Mouse (Mus musculus) G1E (cell line): Measurements from ENCODE around the gene Gucd1.

Experiments
- CTCF ChIP-seq: IDR thresholded peaks from 2 replicates; pipeline ENCODE4 v1.5.1; 2012; ENCODE audit warnings: low read depth, low read length, inconsistent platforms, mixed read lengths
- GATA1 ChIP-seq: IDR thresholded peaks from 2 replicates; pipeline ENCODE4 v1.6.1; 2012; ENCODE audit warnings: borderline replicate concordance, low read length, inconsistent platforms, mixed read lengths
- TAL1 ChIP-seq: conservative IDR thresholded peaks from 2 replicates; pipeline ENCODE4 v1.6.1; 2012; ENCODE audit warnings: low read depth, low read length, inconsistent platforms, mixed read lengths

DNA sequence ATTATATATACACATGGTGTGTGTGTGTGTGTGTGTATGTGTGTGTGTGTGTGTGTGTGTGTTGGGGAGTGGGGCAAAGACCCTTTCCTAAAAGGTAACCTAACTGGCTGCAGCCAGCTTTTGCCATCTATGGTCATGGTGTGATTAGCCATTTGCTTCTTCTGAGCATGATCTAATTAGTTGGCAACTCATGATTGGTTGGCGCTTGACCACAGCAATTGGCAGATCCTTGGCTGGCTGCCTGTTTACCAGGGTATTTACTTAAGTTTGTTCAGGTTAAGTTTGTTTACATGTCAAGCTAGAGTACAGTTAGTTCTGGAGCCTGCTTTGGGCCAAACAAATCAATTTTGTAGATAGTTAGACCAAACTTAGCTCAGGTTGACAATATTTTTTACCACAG lies 16.1 kb downstream of the Gucd1 start:
- TF ChIP-seq CTCF (no peak), TAL1 (no peak), GATA1 (no peak)
